Mouse (Mus musculus) heart, postnatal 0 days (tissue): ENCODE data around the gene Adra1b.

Experiments
- CTCF ChIP-seq: IDR thresholded peaks from 2 replicates; pipeline ENCODE4 v1.5.1; 2016; ENCODE audit warnings: antibody characterized with exemption, control low read depth, low read depth
- EP300 ChIP-seq: IDR thresholded peaks from 2 replicates; pipeline ENCODE4 v1.6.1; 2016; ENCODE audit warnings: antibody characterized with exemption, low read depth

DNA sequence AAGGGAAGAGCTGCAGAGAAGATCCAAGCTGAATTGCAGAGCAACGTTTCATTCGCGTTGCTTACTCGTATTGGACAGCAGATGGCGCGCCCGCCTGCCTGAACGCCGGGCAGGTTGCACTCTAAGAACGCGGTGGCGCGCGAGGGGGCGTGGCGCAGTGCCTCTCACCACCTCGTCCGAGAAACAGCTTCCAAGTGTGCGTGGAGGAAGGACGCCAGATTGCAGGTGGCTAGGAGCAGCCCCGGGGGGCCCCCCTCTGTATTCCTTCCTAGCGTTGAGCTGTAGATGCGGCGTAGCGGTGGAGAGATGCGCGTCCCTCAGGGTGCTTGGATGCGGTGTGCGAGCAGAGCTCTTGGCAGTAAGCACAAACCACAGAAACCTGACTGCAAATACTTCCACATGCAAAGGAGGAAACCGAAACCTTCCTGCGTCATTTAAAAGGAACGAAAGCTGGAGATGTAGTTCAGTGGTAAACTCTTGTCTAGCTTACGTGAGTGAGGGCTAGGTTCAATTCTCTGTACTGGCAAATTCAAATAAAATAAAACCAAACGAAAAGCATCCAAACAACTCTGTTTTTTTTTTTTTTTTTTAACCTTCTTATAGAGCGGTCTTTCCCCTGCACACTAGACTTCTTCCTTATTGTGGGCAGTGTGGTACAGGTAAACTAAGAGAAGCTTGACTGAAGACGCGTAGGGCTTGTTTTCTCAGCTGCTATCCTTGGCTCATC lies 133.9 kb downstream of the Adra1b start:
- TF ChIP-seq CTCF (peak; percentile 93), EP300 (no peak)
